Mouse (Mus musculus) bone marrow macrophage, adult 2 months (primary cell): Measurements from ENCODE around the gene Prune2. TPM values are rescaled to one million over a fixed set of nuclear protein-coding genes. Genes with fewer than 3 reads are reported as not detected.

Source experiments
- H3K27ac ChIP-seq: 2 replicates; pipeline ENCODE4 v1.5.1; 2012; ENCODE audit warnings: low read depth, low read length; ENCODE audit not compliant: insufficient read depth
- H3K4me1 ChIP-seq: 2 replicates; pipeline ENCODE4 v1.6.1; 2012; ENCODE audit warnings: low read length; ENCODE audit not compliant: control insufficient read depth, insufficient read depth
- H3K4me3 ChIP-seq: 2 replicates; pipeline ENCODE4 v1.5.1; 2012; ENCODE audit warnings: mild to moderate bottlenecking, low read length, moderate library complexity; ENCODE audit not compliant: insufficient read depth
- CTCF ChIP-seq: IDR thresholded peaks from 2 replicates; pipeline ENCODE4 v1.5.1; 2012; ENCODE audit warnings: low read depth, mild to moderate bottlenecking, low read length, moderate library complexity
- POLR2A ChIP-seq: IDR thresholded peaks from 2 replicates; pipeline ENCODE4 v1.6.1; 2012; ENCODE audit warnings: mild to moderate bottlenecking, low read depth, low read length, borderline replicate concordance
- polyA plus RNA-seq: library from polyadenylated mRNA; stranded (reverse); fragments of >200 nt; gene quantifications from 2 replicates; pipeline ENCODE4 v1.2.4, GENCODE M21; 2012; ENCODE audit not compliant: missing spikeins, insufficient read depth, insufficient read length

Gene Prune2
- polyA plus RNA-seq, 1 experiment = 21.4 TPM

DNA sequence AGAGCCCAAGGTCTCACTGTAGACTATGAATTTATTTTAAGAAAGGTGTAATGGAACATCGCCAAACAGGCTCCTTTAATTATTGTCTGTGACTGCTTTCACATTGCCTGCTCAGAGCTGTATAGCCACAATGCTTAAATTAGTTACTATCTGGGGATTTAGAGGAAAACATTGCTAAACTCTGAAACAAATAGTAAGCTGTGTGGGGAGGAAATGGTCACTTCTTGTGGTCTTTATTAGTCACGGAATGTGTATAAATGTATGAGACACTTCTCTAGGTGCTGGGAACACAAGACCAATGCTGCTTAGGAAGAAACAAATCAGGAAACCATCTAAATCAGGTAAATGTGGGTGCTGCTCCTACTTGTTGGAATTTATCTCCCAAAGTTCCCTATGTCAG lies 317.1 kb downstream of the Prune2 start:
- no peak overlapping the region for H3K4me3 ChIP-seq
- no peak for TF ChIP-seq POLR2A
- no peak for TF ChIP-seq CTCF
- no peak overlapping the region for H3K27ac ChIP-seq
- H3K4me1 ChIP-seq = peaks cover 37% of the 10 kb centered on the region

Other genes with a start within 250 kb of the Prune2 start
- 24.6 and 27.5 TPM in 2 replicates for gene Vps13a, start 175.2 kb upstream of the Prune2 start, polyA plus RNA-seq
- gene Foxb2, start 82.3 kb upstream of the Prune2 start, polyA plus RNA-seq = not detected in 2 replicates